Mouse (Mus musculus): ENCODE measurements around the gene Fam241b. TPM values are rescaled to one million over a fixed set of nuclear protein-coding genes. Genes with fewer than 3 reads are reported as not detected.

The Fam241b gene
- total and polyA plus RNA-seq, 3 experiments, result 11.2 to 19.0 TPM; not detected in 1

DNA sequence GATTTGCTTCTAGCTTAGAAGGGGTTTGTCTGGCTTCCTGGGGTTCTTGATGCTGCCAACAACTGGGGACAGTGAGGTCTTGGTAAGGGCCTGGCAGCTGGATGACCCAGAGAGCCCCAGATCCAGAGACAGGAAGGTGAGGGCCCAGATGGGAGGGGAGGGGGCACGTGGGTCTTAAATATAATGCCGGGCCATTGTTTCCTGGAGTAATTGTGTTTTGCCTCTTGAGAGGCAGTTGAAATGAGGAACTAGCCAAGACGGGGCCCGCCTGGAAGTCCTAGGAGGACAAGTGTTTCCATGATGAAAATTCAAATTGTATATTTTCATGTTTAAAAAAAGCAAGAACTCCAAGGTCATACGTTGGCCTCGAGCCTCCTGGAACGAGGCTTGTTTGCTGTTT lies 49.8 kb downstream of the Fam241b start:
- Histone ChIP-seq H3K27me3 (ENCODE audit: control insufficient read depth in 1 of 2, insufficient read depth in 2 of 2, low read length in 2 of 2) (no peaks in the 10 kb centered on the region), H3K27ac (ENCODE audit: control insufficient read depth, low read depth, low read length) (no peak overlapping the region), H3K9me3 (replicated peaks; ENCODE audit: insufficient read depth, low read length) (no peaks in the 10 kb centered on the region), H3K36me3 (ENCODE audit: control insufficient read depth in 1 of 2, insufficient read depth in 2 of 2, low read length in 2 of 2) (no peaks in the 10 kb centered on the region), H3K4me3 (ENCODE audit: control insufficient read depth in 1 of 2, insufficient read depth in 1 of 2, low read depth in 2 of 2, low read length in 2 of 2) (no peak overlapping the region), H3K4me1 (ENCODE audit: control insufficient read depth in 1 of 2, insufficient read depth in 2 of 2, low read length in 2 of 2) (no peaks in the 10 kb centered on the region), H3K79me2 (ENCODE audit: control insufficient read depth, insufficient read depth, low read length, poor library complexity) (no peaks in the 10 kb centered on the region), H3K9ac (ENCODE audit: control insufficient read depth, low read depth, low read length, poor library complexity, severe bottlenecking) (no peak overlapping the region)
- DNase-seq (ENCODE audit: low read depth, low spot score), result no peak
- TF ChIP-seq TAL1 (IDR thresholded peaks at IDR 0.05; ENCODE audit: low read length) (no peak), RAD21 (IDR thresholded peaks at IDR 0.05; ENCODE audit: low read depth, low read length) (no peak), MYC (IDR thresholded peaks at IDR 0.05; ENCODE audit: low read depth, low read length) (no peak), E2F4 (IDR thresholded peaks at IDR 0.05; ENCODE audit: borderline replicate concordance, low read depth, low read length) (no peak), ELF1 (IDR thresholded peaks at IDR 0.05; ENCODE audit: low read depth, low read length) (no peak), SMC3 (IDR thresholded peaks at IDR 0.05; ENCODE audit: low read depth, low read length) (no peak), USF2 (IDR thresholded peaks at IDR 0.05; ENCODE audit: borderline replicate concordance in 1 of 2, insufficient read depth in 1 of 2, low read depth in 1 of 2, low read length in 2 of 2) (no peak), CTCF (IDR thresholded peaks at IDR 0.05 in 2 of 3, conservative IDR thresholded peaks at IDR 0.05 in 1 of 3; ENCODE audit: control insufficient read depth in 1 of 3, insufficient read depth in 1 of 3, low read depth in 2 of 3, low read length in 3 of 3, poor library complexity in 1 of 3, severe bottlenecking in 1 of 3) (no peak), CHD2 (IDR thresholded peaks at IDR 0.05; ENCODE audit: low read length) (no peak), POLR2A (IDR thresholded peaks at IDR 0.05; ENCODE audit: control insufficient read depth in 1 of 2, insufficient read depth in 1 of 2, low read depth in 1 of 2, low read length in 2 of 2, poor library complexity in 1 of 2) (no peak), NELFE (IDR thresholded peaks at IDR 0.05; ENCODE audit: low read depth, low read length) (no peak), KAT2A (conservative IDR thresholded peaks at IDR 0.05; ENCODE audit: low read depth, low read length) (no peak), ZKSCAN1 (IDR thresholded peaks at IDR 0.05; ENCODE audit: low read depth, low read length) (no peak), POLR2AphosphoS2 (IDR thresholded peaks at IDR 0.05; ENCODE audit: low read length) (no peak), ZNF384 (IDR thresholded peaks at IDR 0.05; ENCODE audit: low read depth, low read length) (no peak), MAX (IDR thresholded peaks at IDR 0.05; ENCODE audit: low read length) (no peak), ZMIZ1 (IDR thresholded peaks at IDR 0.05; ENCODE audit: low read depth, low read length) (no peak), TBP (IDR thresholded peaks at IDR 0.05; ENCODE audit: low read depth, low read length) (no peak), POLR2AphosphoS5 (IDR thresholded peaks at IDR 0.05; ENCODE audit: borderline replicate concordance, low read depth, low read length) (no peak), MEF2A (IDR thresholded peaks at IDR 0.05; ENCODE audit: extremely low read depth, insufficient replicate concordance, low read depth, low read length, poor library complexity, severe bottlenecking) (no peak)

- Histone ChIP-seq H3K9ac (ENCODE audit: control insufficient read depth, low read depth, low read length, poor library complexity, severe bottlenecking) (no peak overlapping the region), H3K4me1 (ENCODE audit: control insufficient read depth in 1 of 2, insufficient read depth in 2 of 2, low read length in 2 of 2) (no peaks in the 10 kb centered on the region), H3K27me3 (ENCODE audit: control insufficient read depth in 1 of 2, insufficient read depth in 2 of 2, low read length in 2 of 2) (no peaks in the 10 kb centered on the region), H3K4me3 (ENCODE audit: control insufficient read depth in 1 of 2, insufficient read depth in 1 of 2, low read depth in 2 of 2, low read length in 2 of 2) (no peak overlapping the region), H3K79me2 (ENCODE audit: control insufficient read depth, insufficient read depth, low read length, poor library complexity) (no peaks in the 10 kb centered on the region), H3K27ac (ENCODE audit: control insufficient read depth, low read depth, low read length) (no peak overlapping the region), H3K9me3 (replicated peaks; ENCODE audit: insufficient read depth, low read length) (no peaks in the 10 kb centered on the region), H3K36me3 (ENCODE audit: control insufficient read depth in 1 of 2, insufficient read depth in 2 of 2, low read length in 2 of 2) (no peaks in the 10 kb centered on the region)
- DNase-seq (ENCODE audit: low read depth, low spot score), result no peak
- TF ChIP-seq TAL1 (IDR thresholded peaks at IDR 0.05; ENCODE audit: low read length), result no peak
Measured at GRCm38 (mm10) chr10:62089486-62089885, 54.2 kb downstream of the Fam241b start.
